Mouse (Mus musculus) neural tube, embryonic 12.5 days (tissue): ENCODE data around the gene Gm21560. TPM values are rescaled to one million over a fixed set of nuclear protein-coding genes. Genes with fewer than 3 reads are reported as not detected.
"Not testable (repeated sequence)": the region's sequence is repeated elsewhere in the genome, so short reads cannot be mapped to it uniquely, and the experiment has no call there.

Experiments
- ATAC-seq: fragments of 200-750 bp; cut with Nextera tagmentation; 2 replicates; pipeline ENCODE4 v1.8.0; 2017; ENCODE audit warnings: low read depth, mild to moderate bottlenecking, moderate TSS enrichment, moderate library complexity; ENCODE audit not compliant: low FRiP score
- H3K27ac ChIP-seq: fragments of 300-500 bp; sonication (generic); 2 replicates; pipeline ENCODE4 v1.5.1; 2016
- H3K27me3 ChIP-seq: fragments of 300-500 bp; sonication (generic); replicated peaks from 2 replicates; pipeline ENCODE4 v1.6.1; 2016; ENCODE audit warnings: mild to moderate bottlenecking
- H3K36me3 ChIP-seq: fragments of 300-500 bp; sonication (generic); 2 replicates; pipeline ENCODE4 v1.6.1; 2016; ENCODE audit warnings: mild to moderate bottlenecking
- H3K4me1 ChIP-seq: fragments of 300-500 bp; sonication (generic); 2 replicates; pipeline ENCODE4 v1.6.1; 2016
- H3K4me2 ChIP-seq: fragments of 300-500 bp; sonication (generic); replicated peaks from 2 replicates; pipeline ENCODE4 v1.6.1; 2016; ENCODE audit warnings: mild to moderate bottlenecking
- H3K4me3 ChIP-seq: fragments of 300-500 bp; sonication (generic); 2 replicates; pipeline ENCODE4 v1.5.1; 2016
- H3K9ac ChIP-seq: fragments of 300-500 bp; sonication (generic); 2 replicates; pipeline ENCODE4 v1.6.1; 2016; ENCODE audit warnings: mild to moderate bottlenecking
- H3K9me3 ChIP-seq: fragments of 300-500 bp; sonication (generic); 2 replicates; pipeline ENCODE4 v1.6.1; 2016; ENCODE audit warnings: mild to moderate bottlenecking
- WGBS: fragments of 180-500 bp; shearing (Covaris S2); methylation state at CpG from one replicate; pipeline ENCODE4 v1.1.7; 2016; 5-methylcytosine and 5-hydroxymethylcytosine counted together
- polyA plus RNA-seq: library from polyadenylated mRNA; unstranded; fragments of >200 nt; fragmentation: Nextera tagmentation; extraction: Ambion mirVana; gene quantifications from 2 replicates; pipeline ENCODE4 v1.2.1, GENCODE M21; 2016

The Gm21560 gene
- polyA plus RNA-seq = not detected in 2 replicates

- not testable (repeated sequence) for ATAC-seq, H3K9me3 ChIP-seq, H3K27me3 ChIP-seq, H3K4me3 ChIP-seq, H3K36me3 ChIP-seq, H3K27ac ChIP-seq, H3K4me2 ChIP-seq, H3K4me1 ChIP-seq, H3K9ac ChIP-seq
- 70% methylated on average over 2 of the region's 2 CpGs for WGBS
Observed at GRCm38 (mm10) chr14:6219192-6219591, at the start of gene Gm21560. Gene Gm21560 (minus strand): TSS chr14:6219292.

- H3K9me3 ChIP-seq, H3K4me2 ChIP-seq, H3K4me1 ChIP-seq, ATAC-seq, H3K27me3 ChIP-seq, H3K4me3 ChIP-seq, H3K36me3 ChIP-seq, H3K9ac ChIP-seq, H3K27ac ChIP-seq: not testable (repeated sequence)
- WGBS = 91% methylated on average over 7 of the region's 9 CpGs
Observed at GRCm38 (mm10) chr14:6163538-6163937, 55.6 kb downstream of the Gm21560 start.

- H3K27me3 ChIP-seq, H3K4me2 ChIP-seq, H3K4me3 ChIP-seq, H3K9ac ChIP-seq, H3K27ac ChIP-seq, H3K4me1 ChIP-seq, ATAC-seq, H3K36me3 ChIP-seq, H3K9me3 ChIP-seq: not testable (repeated sequence)
- WGBS = 100% methylated on average over 1 of the region's 1 CpGs
Observed at GRCm38 (mm10) chr14:6161085-6161484, 58.0 kb downstream of the Gm21560 start.

Other genes with a start within 250 kb of the Gm21560 start
- not detected in 2 replicates for gene Gm3453, start 240.2 kb downstream of the Gm21560 start, polyA plus RNA-seq
- gene Gm6337, start 161.0 kb downstream of the Gm21560 start, polyA plus RNA-seq = not detected in 2 replicates
- gene Gm8206, start 125.3 kb downstream of the Gm21560 start, polyA plus RNA-seq = 1.1 and 1.4 TPM in 2 replicates
- 2.9 and 3.2 TPM in 2 replicates for gene Gm3468, start 110.6 kb downstream of the Gm21560 start, polyA plus RNA-seq
- not detected in 2 replicates for gene Gm3476, start 93.5 kb downstream of the Gm21560 start, polyA plus RNA-seq
- 4.0 TPM in 2 replicates for gene Gm3411, start 68.0 kb upstream of the Gm21560 start, polyA plus RNA-seq
- gene Gm21103, start 85.6 kb upstream of the Gm21560 start, polyA plus RNA-seq = not detected in 2 replicates
- gene Gm3618, start 124.4 kb upstream of the Gm21560 start, polyA plus RNA-seq = not detected in 2 replicates
- not detected in 2 replicates for gene Gm16440, start 171.0 kb upstream of the Gm21560 start, polyA plus RNA-seq
- gene Gm3591, start 193.2 kb upstream of the Gm21560 start, polyA plus RNA-seq = 2.2 and 2.8 TPM in 2 replicates
- not detected in 2 replicates for gene Gm3594, start 225.3 kb upstream of the Gm21560 start, polyA plus RNA-seq